Mouse (Mus musculus): ENCODE results near the gene Cnn1. TPM values are rescaled to one million over a fixed set of nuclear protein-coding genes. Genes with fewer than 3 reads are reported as not detected.
"Not testable (repeated sequence)": the region's sequence is repeated elsewhere in the genome, so short reads cannot be mapped to it uniquely, and the experiment has no call there.

The Cnn1 gene
- polyA plus RNA-seq, 1 experiment from 2014 or later, result 2.2 TPM

DNA sequence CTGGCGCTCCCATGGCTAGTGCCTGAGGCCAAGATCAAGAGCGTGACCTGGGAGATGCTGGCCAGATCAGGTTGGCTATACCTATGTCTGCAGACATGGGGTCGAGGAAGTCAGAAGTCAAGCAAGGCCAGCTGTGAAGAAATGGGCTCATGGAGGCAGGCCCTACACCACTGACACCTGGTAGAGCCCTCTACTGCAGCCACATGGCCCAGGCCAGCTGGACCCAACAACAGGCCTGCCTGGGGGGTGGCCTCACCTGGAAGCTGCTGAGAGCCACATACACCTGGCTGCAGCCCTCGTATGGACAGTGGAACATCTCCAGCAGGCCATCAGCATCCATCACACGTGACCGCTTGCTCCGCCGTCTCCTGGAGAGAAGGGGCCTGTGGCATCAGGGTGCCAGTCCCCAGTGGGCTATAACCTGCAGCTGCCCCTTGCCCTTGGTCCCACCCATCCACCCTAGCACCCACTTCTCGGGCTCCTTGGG lies 41.9 kb upstream of the Cnn1 start:
- Histone ChIP-seq H3K27me3 (peaks cover 4% of the 10 kb centered on the region; the same call in 1 of the 2 replicates), H3K27ac (no peak overlapping the region), H3K9ac (no peak overlapping the region), H3K36me3 (ENCODE audit: poor library complexity, severe bottlenecking) (peaks cover 44% of the 10 kb centered on the region), H3K9me3 (replicated peaks) (no peaks in the 10 kb centered on the region), H3K4me3 (no peak overlapping the region), H3K4me2 (no peak overlapping the region), H3K4me1 (peaks cover 9% of the 10 kb centered on the region; the same call in 1 of the 2 replicates)
- no peak for ATAC-seq
- 89% methylated on average over 9 of the region's 9 CpGs for WGBS

DNA sequence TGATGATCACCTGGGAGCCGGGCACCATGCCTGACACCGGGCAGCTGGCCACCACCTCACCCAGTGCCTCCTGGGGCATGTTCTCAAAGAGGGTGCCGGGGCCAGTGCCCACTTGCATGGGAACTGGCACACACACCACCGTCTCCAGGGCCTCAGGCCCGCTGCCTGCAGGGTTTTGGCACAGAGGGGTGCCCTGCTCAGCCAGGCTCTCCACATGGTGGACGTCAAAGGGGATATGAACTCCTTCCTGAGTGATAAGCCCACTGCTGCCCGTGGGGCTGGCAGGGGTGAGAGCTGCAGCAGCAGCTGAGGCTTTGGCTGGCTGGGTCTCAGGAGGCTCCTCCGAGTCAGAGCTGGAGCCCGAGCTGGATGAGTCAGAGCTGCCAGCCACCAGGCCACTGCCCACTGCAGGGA lies 41.0 kb upstream of the Cnn1 start:
- Histone ChIP-seq H3K27ac (no peak overlapping the region), H3K27me3 (peaks cover 4% of the 10 kb centered on the region; the same call in 1 of the 2 replicates), H3K4me1 (peaks cover 6% of the 10 kb centered on the region; the same call in 1 of the 2 replicates), H3K36me3 (ENCODE audit: poor library complexity, severe bottlenecking) (peaks cover 54% of the 10 kb centered on the region), H3K4me2 (no peak overlapping the region), H3K4me3 (no peak overlapping the region), H3K9ac (no peak overlapping the region), H3K9me3 (replicated peaks) (no peaks in the 10 kb centered on the region)
- WGBS, result 92% methylated on average over 9 of the region's 9 CpGs
- no peak for ATAC-seq

DNA sequence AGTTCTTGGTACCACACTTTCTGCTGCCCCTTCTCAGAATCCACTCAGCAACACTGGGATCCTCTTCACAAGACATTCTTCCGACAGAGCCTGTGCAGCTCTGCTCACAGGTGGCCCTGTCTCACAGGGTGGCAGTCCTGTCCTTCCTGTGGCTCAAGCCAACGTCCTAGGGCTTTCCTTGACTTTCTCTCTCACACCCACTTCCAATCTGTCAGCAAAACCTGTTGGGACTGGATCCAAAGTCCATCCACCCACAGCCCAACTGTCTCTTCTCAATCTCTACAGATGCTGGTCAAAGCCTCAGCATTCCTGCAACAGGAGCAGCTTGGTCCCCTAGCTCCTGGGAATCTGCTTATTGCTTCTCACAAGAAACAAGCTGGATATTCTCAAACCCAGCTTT lies 37.7 kb upstream of the Cnn1 start:
- 83% methylated on average over 2 of the region's 2 CpGs for WGBS
- Histone ChIP-seq H3K36me3 (ENCODE audit: poor library complexity, severe bottlenecking) (peaks cover 86% of the 10 kb centered on the region), H3K4me3 (no peak overlapping the region), H3K27me3 (no peaks in the 10 kb centered on the region), H3K4me2 (no peak overlapping the region), H3K4me1 (no peaks in the 10 kb centered on the region), H3K27ac (no peak overlapping the region), H3K9ac (no peak overlapping the region), H3K9me3 (replicated peaks) (no peaks in the 10 kb centered on the region)
- no peak for ATAC-seq

DNA sequence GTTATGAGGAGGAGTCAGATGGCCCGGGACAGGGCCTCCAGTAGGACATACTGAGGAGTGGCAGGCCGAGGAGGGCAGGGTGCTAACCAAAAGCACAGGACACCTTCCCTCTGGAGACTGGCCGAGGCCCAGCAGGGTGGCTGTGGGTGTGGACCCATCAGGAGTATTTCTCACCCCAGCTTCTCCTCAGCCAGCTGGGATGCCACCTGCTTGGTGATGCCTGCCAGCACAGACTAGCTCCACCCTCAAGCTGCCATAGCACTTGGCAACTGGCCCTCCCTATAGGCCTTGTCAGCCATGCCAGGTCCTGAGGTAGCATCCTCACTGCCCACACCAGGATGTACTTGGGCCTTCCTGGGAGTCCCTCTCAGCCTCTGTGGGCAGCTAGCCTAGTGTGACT lies 34.7 kb upstream of the Cnn1 start:
- Histone ChIP-seq H3K4me2 (no peak overlapping the region), H3K9me3 (replicated peaks) (no peaks in the 10 kb centered on the region), H3K9ac (no peak overlapping the region), H3K4me3 (no peak overlapping the region), H3K36me3 (ENCODE audit: poor library complexity, severe bottlenecking) (peaks cover 82% of the 10 kb centered on the region), H3K27me3 (no peaks in the 10 kb centered on the region), H3K4me1 (peaks cover under 1% of the 10 kb centered on the region; the same call in 1 of the 2 replicates), H3K27ac (no peak overlapping the region)
- 98% methylated on average over 3 of the region's 3 CpGs for WGBS
- peak; percentile 41; the same call in 1 of the 2 replicates for ATAC-seq

DNA sequence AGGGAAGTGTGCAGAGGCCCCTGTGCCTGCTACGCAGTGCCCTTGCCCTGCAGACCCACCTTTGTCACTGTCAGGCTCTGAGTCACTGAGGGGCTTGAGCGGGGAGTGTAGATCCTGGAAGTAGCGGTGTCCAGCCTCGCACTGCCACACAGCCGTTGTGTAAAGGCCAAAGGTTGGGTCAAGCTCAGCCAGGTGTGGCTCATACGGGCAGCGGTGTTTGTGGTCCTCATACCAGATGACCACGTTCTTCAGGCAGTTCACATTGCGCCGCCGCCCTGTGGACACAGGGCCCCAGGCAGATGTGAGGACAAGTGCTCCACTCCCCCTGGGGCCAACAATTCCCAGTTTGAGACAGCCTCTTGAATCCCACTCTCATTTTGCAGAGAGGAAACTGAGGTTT lies 33.4 kb upstream of the Cnn1 start:
- H3K36me3 ChIP-seq (ENCODE audit: poor library complexity, severe bottlenecking), result peaks cover 76% of the 10 kb centered on the region

DNA sequence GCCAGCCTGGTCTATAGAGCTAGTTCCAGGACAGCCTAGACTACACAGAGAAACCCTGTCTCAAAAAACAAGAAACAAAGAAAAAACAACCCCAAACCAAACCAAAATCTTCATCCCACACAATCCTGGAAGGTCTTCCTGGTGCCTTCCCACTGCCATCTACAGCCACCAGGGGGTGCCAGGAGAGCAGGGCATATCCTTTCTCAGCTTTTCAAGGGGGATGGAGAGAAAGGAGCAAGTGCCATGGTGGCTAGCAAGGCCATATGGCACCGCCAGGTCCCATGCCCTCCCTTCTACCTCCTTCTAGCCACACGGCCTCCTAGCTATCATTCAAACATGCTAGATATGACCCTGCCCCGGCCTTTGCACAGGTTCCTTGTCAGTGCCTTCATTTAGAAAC lies 32.6 kb upstream of the Cnn1 start:
- Histone ChIP-seq H3K36me3 (ENCODE audit: poor library complexity, severe bottlenecking) (peaks cover 70% of the 10 kb centered on the region), H3K4me3 (no peak overlapping the region), H3K27me3 (no peaks in the 10 kb centered on the region), H3K4me1 (peaks cover 14% of the 10 kb centered on the region), H3K9me3 (replicated peaks) (no peaks in the 10 kb centered on the region), H3K4me2 (no peak overlapping the region), H3K9ac (no peak overlapping the region), H3K27ac (no peak overlapping the region)
- no peak for ATAC-seq
- 70% methylated on average over 3 of the region's 3 CpGs for WGBS

More for the DNA sequence above, 33.4 kb upstream of the Cnn1 start:
- no peak for ATAC-seq
- Histone ChIP-seq H3K4me3 (no peak overlapping the region), H3K4me2 (no peak overlapping the region), H3K27ac (no peak overlapping the region), H3K27me3 (no peaks in the 10 kb centered on the region), H3K9ac (no peak overlapping the region), H3K4me1 (peaks cover 14% of the 10 kb centered on the region), H3K9me3 (replicated peaks) (no peaks in the 10 kb centered on the region)
- WGBS, result 97% methylated on average over 11 of the region's 11 CpGs

DNA sequence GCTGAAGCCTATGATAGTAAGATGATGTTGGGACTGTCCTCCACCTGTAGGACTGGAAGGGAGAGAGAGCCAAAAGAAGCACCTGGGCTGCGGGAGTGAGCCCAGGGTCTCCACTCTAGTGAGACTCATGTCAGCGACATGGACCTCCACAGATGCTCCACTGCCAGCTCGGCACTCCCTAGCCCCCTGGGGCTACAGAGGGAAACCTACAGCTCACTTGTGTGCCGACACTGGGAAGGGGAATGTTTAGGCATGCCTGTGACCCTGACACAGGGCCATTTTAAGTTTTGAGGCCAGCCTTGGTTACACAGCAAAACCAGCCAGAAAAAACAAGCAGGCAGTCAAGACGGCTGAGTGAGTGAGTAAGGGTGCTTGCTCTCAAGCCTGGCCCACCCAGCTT lies 31.8 kb upstream of the Cnn1 start:
- Histone ChIP-seq H3K4me2 (no peak overlapping the region), H3K4me3 (no peak overlapping the region), H3K27ac (no peak overlapping the region), H3K9ac (no peak overlapping the region), H3K36me3 (ENCODE audit: poor library complexity, severe bottlenecking) (peaks cover 63% of the 10 kb centered on the region), H3K9me3 (replicated peaks) (no peaks in the 10 kb centered on the region), H3K27me3 (no peaks in the 10 kb centered on the region), H3K4me1 (peaks cover 17% of the 10 kb centered on the region)
- 92% methylated on average over 5 of the region's 5 CpGs for WGBS
- ATAC-seq, result no peak

DNA sequence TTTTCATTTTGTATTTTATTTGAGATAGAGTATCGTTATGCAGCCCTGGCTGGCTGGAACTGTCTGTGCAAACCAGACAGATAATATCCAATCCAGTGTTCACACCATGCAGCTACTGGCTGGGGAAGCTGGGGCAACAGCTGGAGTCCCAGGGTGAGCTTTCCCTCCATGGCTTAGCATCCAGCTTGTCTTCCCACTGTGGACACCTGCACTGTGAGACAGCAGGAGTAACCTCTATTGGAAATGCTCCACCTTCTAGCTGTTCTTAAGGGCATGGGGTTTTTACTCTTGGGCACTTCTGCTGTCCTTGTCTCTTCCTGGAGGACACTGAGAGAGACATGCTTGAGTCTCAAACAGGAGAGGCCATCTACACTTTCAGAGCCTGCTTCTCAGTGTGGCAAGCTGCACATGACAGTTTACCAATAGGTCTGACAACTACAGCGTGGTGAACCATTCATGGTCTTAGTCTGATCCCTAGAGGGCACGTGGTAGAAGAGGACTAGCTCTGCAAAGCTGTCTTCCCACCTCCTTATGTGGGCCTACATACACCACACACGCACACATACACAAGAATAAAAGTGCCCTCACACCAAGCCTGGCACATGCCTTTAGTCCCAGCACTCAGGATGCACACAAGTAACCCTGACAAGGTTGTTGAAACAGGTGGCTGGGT lies 29.0 kb upstream of the Cnn1 start:
- Histone ChIP-seq H3K27ac (peak overlapping the region; percentile 95; the same call in 1 of the 2 replicates), H3K9ac (peak overlapping the region; percentile 96), H3K27me3 (no peaks in the 10 kb centered on the region), H3K4me3 (peak overlapping the region; percentile 81), H3K9me3 (replicated peaks) (no peaks in the 10 kb centered on the region), H3K4me2 (peak overlapping the region; percentile 68), H3K4me1 (peaks cover 17% of the 10 kb centered on the region), H3K36me3 (ENCODE audit: poor library complexity, severe bottlenecking) (peaks cover 53% of the 10 kb centered on the region)
- ATAC-seq, result no peak; the same call in 1 of the 2 replicates
- WGBS, result 72% methylated on average over 4 of the region's 4 CpGs

DNA sequence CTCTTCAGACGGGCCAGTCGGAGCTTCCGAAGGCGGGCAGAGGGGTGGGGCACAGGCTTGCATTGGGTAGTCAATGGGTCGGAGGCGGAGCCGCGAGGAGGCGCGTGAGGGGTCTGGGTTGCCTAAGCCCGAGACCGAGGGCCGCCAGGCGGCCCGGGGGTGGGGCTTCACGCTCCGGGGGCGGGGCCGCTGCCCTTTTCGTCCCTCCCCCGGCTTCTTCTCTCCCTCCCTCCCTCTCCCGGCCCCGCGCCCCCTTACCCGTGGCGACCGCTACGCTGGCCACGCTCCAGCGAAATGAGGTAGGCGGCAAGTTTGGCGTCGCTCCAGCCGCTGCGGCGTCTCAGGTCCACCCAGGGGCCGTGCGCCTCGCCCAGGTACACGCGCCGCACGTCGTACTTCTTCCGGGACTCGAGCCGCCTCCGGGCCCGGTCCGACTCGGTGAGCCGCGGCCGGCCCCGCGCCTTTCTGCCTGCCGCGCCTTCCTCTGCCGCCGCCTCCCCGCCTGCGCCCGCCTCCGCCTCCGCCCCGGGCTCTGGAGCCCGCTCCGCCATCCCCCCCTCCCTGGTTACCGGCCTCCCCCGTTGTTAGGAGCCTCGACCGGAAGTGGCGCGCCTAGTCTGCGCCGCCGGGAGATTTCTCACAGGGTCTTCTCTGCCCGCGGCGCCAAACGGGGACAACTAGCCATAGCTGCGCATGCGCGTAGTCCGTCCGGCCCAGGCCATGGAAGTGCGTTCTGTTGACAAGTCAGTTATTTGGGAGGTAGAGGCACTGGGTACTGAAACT lies 28.0 kb upstream of the Cnn1 start, which contains the start of the genes Gm49318 and Zfp653:
Gm49318 (minus strand) TSS at position 469 of the 783 bp plus-strand sequence.
Zfp653 (minus strand) TSS at position 586 of the 783 bp plus-strand sequence.
- H3K27me3 ChIP-seq, result no peaks in the 10 kb centered on the region
- peaks cover 17% of the 10 kb centered on the region for H3K4me1 ChIP-seq
- H3K4me3 ChIP-seq, result peak within 1 kb of the TSS; percentile 81
- H3K27ac ChIP-seq, result peak within 1 kb of the TSS; percentile 95
- H3K9me3 ChIP-seq (replicated peaks), result no peaks in the 10 kb centered on the region
- ATAC-seq, result peak; percentile 98
- peaks cover 46% of the 10 kb centered on the region for H3K36me3 ChIP-seq (ENCODE audit: poor library complexity, severe bottlenecking)
- under 1% methylated on average over 74 of the region's 87 CpGs for WGBS
- peak within 1 kb of the TSS; percentile 96 for H3K9ac ChIP-seq
- peak within 1 kb of the TSS; percentile 68 for H3K4me2 ChIP-seq

DNA sequence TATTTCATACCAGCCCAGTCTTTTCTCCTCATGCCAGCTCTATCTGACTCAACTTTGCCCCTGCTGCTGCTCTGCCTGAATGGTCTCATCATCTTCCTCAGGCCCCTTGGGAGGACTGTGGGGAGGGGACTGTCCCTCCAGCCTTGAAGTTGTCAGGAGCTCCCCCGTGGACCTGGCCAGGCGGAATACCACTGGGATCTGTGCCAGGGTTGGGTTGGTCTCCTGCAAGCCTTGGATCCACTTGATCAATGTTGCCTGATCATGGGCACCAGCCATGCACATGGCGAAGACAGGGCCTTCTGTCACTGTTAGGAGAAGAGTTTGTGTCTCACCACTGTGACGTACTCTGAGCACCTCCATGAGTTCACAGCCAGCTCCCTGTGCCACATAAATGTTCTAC lies 26.7 kb upstream of the Cnn1 start:
- no peak overlapping the region for H3K27ac ChIP-seq
- no peaks in the 10 kb centered on the region for H3K9me3 ChIP-seq (replicated peaks)
- ATAC-seq, result no peak
- peaks cover 17% of the 10 kb centered on the region for H3K4me1 ChIP-seq
- H3K4me2 ChIP-seq, result no peak overlapping the region
- no peaks in the 10 kb centered on the region for H3K27me3 ChIP-seq
- H3K9ac ChIP-seq, result no peak overlapping the region
- no peak overlapping the region for H3K4me3 ChIP-seq
- peaks cover 48% of the 10 kb centered on the region for H3K36me3 ChIP-seq (ENCODE audit: poor library complexity, severe bottlenecking)
- 95% methylated on average over 4 of the region's 4 CpGs for whole genome bisulfite sequencing

DNA sequence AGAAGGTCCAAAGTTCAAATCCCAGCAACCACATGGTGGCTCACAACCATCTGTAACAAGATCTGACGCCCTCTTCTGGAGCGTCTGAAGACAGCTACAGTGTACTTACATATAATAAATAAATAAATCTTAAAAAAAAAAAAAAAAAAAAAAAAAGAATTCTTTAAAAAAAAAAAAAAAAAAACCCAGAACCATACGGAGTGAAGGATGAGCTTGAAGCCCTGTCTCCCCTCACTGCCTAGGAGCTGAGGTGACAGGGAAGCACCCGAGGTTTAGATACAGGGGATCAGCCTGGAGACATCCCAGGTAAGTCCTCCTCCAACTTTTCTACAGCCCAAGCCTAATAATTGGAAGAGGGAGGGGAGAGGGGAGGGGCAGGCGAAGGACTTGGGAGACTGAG lies 23.2 kb upstream of the Cnn1 start:
- H3K4me3 ChIP-seq; H3K4me2 ChIP-seq; H3K27me3 ChIP-seq; H3K9me3 ChIP-seq (replicated peaks); ATAC-seq; H3K4me1 ChIP-seq; H3K27ac ChIP-seq; H3K9ac ChIP-seq: not testable (repeated sequence)
- WGBS, result 89% methylated on average over 5 of the region's 5 CpGs
- peaks cover 33% of the 10 kb centered on the region for H3K36me3 ChIP-seq (ENCODE audit: poor library complexity, severe bottlenecking)

DNA sequence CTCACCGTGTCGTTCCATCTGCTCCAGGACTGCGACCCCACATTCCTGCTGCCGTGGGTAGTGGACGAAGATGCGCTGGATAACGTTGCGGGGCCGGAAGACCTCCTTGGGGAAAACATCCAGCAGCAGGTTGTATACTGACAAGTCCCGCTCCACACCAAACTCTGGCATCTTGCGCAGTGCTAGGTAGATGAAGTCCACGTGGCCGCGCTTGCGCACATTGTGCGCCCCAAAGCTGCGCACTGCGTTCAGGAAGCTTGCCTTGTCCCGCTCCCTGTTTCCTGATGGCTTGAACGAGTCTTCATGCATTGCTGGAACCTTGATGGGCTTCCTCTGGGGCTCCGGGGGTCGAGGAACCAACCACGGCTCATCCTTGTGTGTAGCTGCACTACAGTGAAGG lies 22.8 kb upstream of the Cnn1 start:
- no peak overlapping the region for H3K4me3 ChIP-seq
- peaks cover 33% of the 10 kb centered on the region for H3K36me3 ChIP-seq (ENCODE audit: poor library complexity, severe bottlenecking)
- 96% methylated on average over 23 of the region's 23 CpGs for WGBS
- no peaks in the 10 kb centered on the region for H3K9me3 ChIP-seq (replicated peaks)
- no peaks in the 10 kb centered on the region for H3K27me3 ChIP-seq
- H3K4me1 ChIP-seq, result peaks cover 3% of the 10 kb centered on the region; the same call in 1 of the 2 replicates
- H3K4me2 ChIP-seq, result no peak overlapping the region
- no peak overlapping the region for H3K27ac ChIP-seq
- H3K9ac ChIP-seq, result no peak overlapping the region
- ATAC-seq, result no peak
